Mouse (Mus musculus) adrenal gland, adult 8-10 months (tissue): ENCODE results near the gene Sar1a. TPM values are rescaled to one million over a fixed set of nuclear protein-coding genes. Genes with fewer than 3 reads are reported as not detected.

ENCODE experiments used
- DNase-seq: peaks from one replicate; pipeline ENCODE4 v3.0.0; 2022
- total RNA-seq, 4 experiments: library from RNA; stranded (reverse); gene quantifications; 2 replicates each; pipeline ENCODE4 v1.2.4; 2022

Gene Sar1a
- total RNA-seq: 100 to 1,000 TPM; 192 to 224 (median 209) TPM

DNA sequence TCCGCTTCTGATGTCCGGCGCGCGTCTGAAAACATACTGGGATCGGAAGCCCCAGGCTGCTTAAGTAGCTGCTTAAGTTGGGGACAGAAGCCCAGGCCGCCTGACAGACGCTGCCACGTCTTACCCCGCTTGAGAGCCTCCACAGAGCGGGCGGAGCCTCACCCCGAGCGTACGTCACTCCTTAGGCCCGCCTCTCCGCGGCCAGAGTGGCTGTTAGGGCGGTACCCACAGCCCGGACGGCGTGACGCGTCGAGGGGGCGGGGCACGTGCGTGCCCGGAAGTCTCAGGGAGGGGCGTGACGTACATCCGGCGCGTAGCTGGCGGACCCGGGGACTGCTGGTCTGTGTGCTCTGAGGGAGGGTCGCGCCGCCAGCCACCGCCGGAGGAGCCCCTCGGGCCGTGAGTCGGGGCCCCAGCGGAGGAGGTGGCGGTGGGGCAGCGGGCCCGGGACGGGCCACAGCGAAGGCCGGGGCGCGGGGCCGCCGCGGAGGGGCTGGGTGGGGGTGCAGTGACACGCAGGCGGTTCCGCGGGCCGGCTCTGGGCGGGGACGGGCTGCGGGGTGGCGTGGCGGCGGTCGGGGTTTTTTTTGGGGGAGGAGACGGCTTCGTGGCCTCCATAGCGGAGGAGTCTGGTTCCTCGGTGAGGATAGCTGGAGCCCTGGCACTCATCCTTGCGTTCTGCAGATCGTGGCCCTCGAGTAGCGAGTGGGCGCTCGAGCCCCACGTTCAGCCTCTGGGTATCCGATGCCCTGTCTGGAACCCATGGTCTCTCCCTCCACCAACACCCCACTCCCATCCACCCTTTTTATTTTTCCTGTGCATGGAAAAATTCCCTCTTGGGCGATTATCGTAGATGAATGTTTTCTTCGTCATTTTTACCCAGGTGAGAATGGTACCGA is at the start of gene Sar1a:
TSS of gene Sar1a (plus strand) at position 285 of the 899 bp plus-strand sequence.
- peak; percentile 98 for DNase-seq

DNA sequence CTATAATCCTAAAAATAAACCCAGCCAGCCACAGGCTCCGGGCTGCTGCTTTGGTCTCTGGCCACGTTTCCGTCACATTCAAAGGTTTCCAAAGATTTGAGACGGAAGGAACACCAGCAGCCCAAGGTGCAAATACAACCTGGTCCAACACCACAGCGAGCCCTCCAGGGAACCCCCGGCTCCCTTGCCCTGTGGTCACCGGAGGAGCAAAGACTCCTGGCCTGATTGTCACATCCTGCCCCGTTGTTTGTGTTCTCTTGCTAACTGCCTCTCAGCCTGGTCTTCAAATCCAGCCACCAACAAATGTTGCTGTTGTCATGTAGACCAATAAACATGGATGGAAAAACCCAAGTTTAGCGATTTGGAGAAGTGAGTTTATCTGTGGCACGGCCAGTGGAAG is 47.7 kb upstream of the Sar1a start:
- no peak for DNase-seq

DNA sequence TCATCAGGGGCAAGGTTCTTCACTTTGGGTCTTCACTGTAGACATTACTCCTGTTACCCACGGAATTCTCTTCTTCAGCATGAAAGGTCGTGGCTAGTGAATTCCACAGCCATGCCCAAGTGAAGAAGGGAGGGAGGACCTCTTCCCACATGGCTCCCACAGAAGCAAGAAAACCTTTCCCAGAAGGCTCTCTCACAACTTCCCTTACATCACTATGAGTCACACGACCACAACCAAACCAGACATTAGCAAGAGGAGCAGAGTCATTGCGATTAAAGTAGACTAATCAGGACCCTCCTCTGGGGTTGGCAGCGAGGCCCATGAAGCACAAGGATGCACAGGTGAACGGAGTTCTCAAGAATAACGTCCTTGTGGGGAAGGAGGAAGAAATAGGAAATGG is 43.0 kb upstream of the Sar1a start:
- DNase-seq: no peak

DNA sequence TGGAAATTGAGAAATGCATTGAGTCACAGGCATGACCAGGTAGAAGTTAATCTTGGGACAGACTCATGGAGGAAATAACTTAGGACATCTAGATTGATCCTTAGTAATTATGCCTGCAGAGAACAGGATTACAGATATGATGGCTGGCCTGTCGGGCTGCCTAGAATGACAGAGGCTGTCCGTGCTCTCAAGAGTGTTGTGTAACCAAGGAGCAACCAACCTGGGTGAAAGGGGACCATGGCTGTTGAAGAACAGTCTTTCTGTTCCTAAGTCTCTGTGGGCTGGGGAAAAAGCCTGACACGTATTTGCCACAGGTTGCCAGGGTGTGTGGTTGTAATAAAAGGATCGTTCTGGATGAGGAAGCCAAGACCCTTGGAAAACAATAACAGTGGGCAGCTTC is 39.7 kb upstream of the Sar1a start:
- DNase-seq: no peak

DNA sequence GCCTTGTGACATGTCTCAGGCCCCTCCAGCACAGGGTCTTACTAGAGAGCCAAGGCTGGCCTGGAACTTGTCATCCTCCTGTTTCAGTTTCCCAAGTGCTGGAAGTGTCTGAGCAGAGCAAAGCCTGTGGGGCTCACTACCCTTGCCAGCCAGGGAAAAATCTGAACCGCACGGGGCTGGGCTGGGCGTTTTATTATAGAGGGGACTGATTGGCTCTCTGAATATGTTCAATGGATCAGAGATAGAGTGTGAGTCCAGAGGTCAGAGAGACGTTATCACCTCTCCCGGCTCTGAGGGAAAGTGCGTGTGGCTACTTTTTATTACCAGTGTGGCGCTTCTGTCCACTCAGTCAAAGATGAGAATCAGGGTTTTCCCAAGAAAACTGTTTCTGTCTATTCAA is 33.5 kb upstream of the Sar1a start:
- no peak for DNase-seq

DNA sequence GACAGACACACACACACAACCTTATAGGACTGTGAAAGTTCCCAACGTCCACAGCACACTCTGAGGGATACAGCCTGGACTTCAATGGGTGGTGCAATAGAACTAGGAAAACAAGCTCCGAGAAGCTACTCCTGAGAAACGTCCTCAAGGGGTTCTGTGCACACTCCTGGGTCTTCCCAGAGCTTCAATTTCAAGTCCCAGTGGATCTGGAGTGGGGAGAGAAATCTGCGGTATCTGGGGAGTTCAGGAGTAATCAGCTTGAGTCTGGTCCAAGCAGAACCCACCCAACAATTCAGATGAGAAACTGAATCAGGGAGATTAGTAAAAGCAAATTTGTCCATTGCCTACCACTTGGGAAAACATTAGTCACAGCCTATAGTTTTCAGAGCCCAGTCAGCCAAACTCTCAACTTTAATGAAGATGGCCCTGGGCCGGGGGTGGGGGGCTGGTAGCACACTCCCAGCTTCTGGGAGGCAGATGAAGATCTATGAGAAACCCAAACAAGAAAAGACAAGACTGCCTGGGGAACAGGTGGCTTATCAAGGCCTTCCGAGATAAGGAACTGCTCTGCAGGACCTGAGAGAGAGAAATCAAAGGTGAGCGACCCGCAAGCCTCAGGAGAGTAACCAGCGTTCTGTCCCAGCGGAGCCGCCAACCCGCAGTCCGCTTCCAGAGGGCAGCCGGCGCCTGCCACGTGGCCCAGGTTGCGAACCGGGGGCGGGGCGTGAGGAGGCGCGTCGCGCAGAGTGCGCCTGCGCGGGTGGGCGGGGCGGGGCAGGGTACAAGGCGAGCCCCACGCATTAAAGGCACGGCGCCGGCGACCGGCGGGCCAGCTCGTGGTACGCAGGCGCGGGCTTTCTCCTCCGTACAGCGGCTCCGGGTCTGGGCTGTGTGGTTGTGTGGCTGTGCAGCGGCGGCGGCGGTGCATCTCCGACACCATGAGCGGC is 32.0 kb upstream of the Sar1a start, which contains the start of gene Ppa1:
TSS of gene Ppa1 (plus strand) at position 763 of the 947 bp plus-strand sequence.
- DNase-seq: peak; percentile 75

DNA sequence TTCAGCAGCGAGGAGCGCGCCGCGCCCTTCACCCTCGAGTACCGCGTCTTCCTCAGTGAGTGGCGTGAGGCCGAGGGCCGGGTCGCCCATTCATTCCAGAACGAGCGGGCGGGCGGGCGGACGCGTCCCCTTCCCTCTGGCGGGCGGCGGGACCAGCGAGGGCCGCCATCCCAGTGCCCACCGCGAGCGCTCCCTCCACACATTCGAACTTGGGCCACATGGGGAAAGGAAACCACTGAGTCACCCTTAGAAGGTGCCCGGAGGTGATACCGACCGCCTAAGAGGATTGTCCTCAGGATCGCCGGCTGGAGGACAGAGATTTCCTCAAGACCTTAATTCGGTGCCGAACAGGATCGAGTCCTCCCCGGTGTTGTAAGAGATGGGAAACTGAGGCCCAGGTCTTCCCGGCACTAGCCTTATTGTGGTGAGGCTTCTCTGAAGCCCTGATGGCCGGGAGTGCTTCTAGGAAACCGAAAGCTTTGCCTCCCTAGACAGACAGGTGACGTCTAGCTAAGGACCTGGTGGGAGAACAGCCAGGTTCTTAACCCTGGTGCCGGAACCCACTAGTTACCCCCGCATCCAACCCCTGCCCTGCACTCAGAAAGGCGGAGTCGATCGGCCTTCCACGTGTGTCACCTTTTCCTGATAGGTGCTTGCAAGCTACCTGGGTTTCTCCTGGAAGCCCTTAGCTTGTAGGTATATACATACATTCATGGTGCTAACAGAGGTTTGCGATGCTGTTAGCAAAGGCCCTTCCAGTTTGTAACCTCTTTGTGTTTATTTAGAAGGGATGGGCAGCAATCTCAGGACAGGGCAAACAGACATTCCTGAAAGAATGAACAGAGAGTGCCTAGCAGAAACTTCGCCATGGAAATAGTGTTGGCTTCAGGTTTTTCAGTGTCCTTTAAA is 31.1 kb upstream of the Sar1a start:
- no peak for DNase-seq

DNA sequence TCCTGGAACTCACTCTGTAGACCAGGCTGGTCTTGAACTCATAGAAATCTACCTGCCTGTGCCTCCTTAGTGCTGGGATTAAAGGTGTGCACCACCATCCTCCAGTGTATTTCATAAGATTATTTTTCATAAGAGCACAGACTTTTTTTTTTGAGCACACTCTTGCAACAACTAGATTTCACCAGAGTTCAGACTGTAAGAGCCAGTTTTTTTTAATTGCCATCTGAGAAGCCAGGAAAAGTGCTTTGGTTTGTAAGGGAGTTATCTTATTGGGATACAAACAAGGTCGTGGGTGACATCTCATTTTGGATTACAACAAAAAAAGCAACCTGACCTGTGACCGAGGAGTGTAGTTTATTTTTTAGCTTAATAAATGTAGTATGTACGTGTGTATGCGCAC is 26.0 kb upstream of the Sar1a start:
- no peak for DNase-seq

DNA sequence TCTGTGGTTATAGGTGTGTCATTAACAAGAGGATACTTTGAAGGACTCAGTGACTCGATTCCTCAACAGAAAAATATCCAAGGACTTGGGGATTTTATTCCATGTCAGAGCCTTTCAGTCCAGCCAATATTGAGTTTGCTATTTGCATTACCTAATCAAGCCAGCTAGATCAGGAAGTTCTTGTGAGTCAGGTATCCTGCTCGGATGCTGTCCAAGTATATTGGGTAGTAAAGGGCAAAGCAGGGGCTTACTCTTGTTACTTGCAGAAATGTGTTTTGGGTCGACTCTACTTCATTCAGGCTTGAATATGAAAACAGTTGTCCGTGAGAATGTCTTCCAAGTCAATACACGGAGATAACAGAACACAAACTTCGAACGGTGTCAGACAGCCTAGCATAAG is 25.4 kb upstream of the Sar1a start:
- DNase-seq: no peak

DNA sequence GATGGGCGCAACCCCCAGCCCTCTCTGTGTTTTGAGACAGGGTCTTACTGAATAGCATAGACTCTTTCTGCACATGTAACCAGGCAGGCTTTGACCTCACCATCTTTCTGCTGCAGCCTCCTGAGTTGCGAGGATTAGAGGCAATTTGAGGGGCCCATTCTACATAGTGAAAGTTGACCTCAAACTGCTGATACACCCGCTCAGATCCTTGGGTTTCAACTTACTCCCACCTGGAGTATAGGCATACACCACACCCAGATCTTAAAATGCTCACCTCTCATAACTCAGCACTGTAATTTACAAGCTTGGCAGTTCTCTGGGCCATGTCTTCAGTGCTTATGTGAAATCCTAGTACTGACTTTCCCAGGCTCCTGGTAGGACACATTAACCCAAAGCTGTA is 24.9 kb upstream of the Sar1a start:
- no peak for DNase-seq

DNA sequence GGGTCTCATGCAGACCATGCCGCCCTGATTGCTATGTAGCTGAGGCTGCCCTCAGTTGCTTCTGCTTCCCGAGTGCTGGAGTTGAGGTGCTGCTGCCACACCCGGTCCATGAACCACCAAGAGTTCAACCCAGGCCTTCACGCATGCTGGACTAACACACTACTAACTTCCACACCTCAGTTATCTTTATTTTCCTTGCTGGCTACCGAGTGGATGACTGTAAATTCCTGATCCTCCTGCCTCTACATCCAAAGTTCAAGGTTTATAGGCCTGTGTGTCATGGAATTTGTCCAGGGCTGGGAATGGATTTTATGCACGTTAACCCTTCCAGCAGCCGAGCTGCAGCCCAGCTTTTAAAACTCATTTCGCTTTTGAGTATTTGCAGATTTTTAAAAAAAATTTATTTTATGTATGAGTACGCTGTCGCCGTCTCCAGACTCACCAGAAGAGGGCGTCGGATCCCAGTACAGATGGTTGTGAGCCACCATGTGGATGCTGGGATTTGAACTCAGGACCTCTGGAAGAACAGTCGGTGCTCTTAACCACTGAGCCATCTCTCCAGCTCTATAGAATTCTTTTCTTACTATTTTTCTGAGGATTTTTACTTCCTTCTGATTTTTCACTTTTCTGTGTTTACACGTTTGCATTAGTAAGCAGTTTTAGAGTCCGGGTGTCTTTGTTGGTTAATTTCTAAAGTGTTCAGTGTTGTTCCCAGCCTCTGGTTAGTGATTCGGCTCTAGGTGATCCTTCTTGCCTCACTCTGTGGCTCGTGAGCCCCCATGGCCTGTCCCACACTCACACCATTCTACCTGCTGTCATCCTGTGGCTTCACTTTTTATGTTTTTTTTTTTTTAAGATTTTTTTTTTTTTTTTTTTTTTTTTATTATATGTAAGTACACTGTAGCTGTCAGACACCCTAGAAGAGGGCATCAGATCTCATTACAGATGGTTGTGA is 22.9 kb upstream of the Sar1a start:
- no peak for DNase-seq

DNA sequence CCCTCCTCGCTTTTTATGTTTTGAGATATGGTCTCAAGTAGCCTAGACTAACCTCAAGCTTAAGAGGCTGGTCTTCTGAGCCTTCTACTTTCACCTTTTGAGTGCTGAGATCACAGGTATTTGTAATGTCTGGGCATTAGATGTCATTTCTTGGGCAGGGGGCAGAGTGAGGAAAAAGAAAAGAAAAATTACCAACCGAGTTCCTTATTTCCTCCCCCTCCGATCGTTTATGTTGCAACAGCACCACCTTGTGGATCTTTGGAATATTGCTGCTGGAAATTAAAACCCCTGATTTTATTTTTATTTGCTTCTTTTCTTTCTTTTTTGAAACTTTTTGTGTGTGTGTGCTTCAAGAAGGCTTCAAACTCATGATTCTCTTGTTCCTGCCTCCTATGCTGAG is 22.1 kb upstream of the Sar1a start:
- DNase-seq: no peak

DNA sequence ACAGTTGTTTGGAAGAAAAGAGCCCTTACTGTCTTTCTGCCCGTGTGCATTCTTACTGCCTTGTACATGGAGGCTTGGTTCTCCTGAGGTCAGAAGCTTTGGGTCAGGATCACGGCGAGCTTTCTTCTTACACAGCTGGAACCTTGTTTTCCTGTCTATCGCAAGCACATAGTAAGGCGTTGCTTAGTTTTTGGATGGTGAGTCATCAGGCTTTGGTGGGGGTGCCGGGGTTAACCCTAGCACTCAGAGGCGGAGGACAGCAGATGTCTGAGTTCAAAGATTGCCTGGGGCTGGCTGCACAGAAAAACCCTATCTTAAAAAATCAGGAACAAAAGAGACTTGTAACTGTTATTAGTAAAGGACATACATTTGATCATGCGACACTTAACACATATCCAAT is 18.2 kb upstream of the Sar1a start:
- no peak for DNase-seq

DNA sequence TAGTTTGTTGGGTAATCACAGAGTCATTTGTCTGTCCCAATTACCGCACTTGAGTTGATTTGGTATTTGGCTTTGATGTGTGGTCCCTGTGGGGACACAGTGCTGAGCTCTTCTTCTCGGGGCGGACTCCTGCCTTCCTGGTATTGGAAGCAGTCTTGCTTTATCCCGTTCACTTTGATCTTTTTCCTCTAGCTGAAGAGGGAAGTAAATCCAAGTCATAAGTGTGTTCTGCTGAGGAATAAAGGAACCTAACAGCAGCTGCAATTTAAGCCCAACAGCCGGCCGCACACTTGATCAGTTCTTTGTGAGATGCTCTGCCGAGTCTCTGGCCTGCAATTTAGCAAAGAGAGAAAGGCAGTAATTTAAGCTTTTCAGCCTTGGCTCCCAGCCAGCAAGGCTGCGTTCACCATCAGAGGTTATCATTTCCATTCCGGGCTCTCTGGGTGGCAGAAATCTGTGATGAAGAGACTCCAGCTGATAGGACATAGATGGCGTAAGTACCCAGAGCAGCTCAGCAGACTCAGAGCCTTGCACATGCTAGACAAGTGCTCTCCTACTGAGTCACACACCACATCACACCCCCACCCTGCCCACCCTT is 17.6 kb upstream of the Sar1a start:
- no peak for DNase-seq

DNA sequence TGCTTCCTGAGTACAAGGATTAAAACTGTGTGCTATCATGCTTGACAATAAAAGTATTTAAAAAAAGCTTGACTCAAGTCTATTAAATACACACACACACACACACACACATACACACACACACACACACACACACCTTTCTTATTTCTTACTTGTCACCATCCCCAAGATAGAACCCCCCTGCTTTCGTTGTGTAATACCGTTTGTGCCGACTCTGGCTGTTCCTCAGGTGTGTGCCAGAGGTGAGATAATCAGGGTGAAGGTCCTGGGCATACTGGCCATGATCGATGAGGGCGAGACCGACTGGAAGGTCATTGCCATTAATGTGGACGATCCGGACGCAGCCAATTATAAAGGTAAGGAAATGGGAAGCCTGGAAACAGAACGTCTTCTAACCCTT is 15.0 kb upstream of the Sar1a start:
- DNase-seq: no peak

DNA sequence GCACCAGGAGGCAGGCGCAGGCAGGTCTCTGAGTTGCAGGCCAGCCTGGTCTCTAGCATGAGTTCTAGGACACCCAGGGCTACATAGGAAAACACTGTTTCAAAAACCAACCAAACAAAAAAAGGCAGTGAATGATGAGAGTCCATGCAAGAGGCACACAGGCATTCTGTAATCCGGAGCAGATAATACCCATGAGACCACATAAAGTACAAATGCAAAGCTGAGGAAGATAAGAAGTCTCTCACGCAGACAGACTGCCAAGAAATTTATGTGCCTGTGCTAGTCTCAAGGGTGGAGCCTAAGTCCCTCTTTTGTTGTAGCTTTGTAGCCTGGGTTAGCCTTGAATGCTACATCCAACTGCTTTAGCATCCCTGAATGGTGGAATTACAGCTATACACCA is 14.4 kb upstream of the Sar1a start:
- DNase-seq: no peak

DNA sequence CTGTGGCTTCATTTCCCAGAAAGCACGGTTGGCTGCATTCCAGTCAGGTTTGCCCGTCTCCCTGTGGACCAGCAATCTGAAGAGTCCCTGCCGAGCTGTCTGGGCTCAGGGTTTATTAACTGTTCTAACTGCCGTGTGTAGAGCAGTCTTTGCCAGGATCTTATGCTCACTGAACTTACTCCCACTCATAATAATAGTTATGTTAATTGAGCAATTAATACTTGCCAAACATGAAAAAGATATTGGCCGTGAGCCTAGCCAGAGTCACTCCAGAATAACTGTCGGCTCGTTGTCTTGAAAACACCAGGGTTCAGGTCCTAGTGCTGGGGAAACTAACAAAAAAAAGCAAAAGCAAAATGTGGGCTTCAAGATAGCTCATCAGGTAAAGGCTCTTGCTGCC is 10.8 kb upstream of the Sar1a start:
- no peak for DNase-seq

DNA sequence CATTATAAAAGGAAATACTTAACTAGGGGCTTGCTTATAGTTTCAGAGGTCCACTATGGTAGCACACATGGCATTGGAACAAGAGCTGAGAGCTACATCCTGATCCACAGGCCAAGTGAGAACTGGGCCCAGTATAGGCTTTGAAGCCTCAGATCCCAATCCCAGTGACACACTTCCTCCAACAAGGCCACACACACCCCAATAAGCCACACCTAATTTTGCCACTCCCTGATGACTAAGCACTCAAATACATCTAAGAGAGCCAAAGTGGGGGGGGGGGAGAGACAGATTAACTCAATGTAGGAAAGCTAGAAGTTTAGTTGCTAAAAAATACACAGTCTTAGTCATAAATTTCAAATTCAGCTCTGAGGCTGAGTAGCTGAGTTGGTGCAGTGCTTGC is 10.2 kb upstream of the Sar1a start:
- DNase-seq: no peak

DNA sequence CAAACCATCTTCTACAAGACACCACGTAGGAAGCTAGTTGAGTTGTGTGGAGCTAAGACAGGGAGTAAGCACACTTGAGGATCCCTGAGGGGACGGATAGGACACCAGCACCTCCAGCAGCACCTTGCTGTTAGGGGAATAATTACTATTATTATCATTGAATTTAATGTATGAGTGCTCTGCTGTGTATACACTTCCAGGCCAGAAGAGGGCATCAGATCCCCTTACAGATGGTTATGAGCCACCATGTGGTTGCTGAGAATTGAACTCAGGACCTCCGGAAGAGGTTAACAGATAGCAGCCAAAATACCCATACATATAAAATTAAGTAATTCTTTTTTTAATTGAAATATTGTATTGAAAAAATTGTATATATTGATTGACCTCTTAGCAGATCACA is 9.3 kb upstream of the Sar1a start:
- DNase-seq: no peak

DNA sequence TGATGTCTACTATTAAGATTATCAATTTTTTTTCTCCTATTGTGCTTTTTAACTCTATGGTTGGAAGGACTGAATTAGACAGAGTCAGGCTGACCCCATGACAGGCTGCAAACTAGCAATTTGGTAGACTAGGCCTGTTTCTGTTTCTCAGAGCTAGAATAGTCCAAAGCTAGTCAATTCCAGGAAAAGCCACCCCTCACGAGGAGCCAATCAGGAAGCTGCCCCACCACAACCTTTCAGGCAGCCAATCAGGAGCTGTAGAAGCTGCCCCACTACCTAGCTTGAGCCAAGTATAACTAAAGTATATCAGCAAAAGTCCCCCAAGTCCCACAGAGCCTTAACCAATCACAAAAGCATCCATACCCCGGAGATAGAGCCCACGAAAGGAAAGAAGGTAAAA is 4.2 kb upstream of the Sar1a start:
- DNase-seq: no peak

DNA sequence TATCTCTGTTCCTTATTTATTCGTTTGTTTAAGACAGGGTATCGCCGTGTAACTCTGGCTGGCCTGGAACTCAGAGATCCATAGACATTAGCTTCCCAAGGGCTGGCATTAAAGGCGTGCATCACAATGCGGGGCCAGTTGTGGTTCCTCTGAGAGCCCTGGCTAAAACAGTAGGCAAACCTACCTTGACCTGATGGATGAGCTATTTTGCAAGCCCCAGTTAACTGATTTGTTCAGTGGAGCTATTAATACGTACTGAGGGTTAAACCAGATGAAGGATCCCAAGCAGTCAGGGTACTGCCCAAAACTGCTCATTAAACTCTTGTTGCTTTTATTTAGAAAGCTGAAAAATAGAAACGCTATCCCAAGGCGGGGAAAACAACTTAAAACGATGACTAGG is 554 bp upstream of the Sar1a start:
- DNase-seq: no peak
